Mouse (Mus musculus): ENCODE data around the gene Marveld3. TPM values are rescaled to one million over a fixed set of nuclear protein-coding genes. Genes with fewer than 3 reads are reported as not detected.

The Marveld3 gene
- polyA plus RNA-seq, 1 experiment from 2014 or later = 3.6 TPM

DNA sequence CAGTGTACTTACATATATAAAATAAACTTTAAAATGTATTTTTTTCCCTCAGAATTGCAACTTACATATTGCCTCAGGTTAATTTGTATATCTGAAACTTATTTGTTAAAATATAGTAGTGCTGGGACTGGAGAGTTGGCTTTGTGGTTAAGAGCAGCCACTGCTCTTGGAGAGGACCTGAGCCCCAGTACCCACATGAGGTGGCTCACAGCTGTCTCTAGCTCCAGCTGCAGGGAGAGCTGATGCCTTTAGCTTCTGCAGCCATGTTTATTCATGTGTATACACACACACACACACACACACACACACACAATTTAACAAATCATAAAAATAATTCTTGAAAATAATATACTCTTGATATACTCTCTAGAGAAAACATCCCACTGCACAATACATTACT is 59.6 kb downstream of the Marveld3 start:
- DNase-seq (ENCODE audit: low spot score) = no peak
- Histone ChIP-seq H3K4me1 (replicated peaks; ENCODE audit: control insufficient read depth, insufficient read depth, low read length) (no peaks in the 10 kb centered on the region), H3K9ac (ENCODE audit: low read length) (no peak overlapping the region), H3K36me3 (ENCODE audit: control insufficient read depth, insufficient read depth, low read length) (0 out of 2 replicates have a peak, but pooled peaks cover 8% of the 10 kb centered on the region), H3K9me3 (ENCODE audit: control insufficient read depth, low read length) (no peaks in the 10 kb centered on the region), H3K27me3 (replicated peaks; ENCODE audit: control insufficient read depth, insufficient read depth, low read length) (no peaks in the 10 kb centered on the region), H3K27ac (ENCODE audit: low read depth) (no peak overlapping the region), H3K4me3 (ENCODE audit: low read depth, low read length) (no peak overlapping the region), H3K4me2 (ENCODE audit: low read length) (no peak overlapping the region)
- no peak for ATAC-seq (replicated peaks; ENCODE audit: low FRiP score, low TSS enrichment, low read depth)

Other genes starting within 250 kb of the Marveld3 start
- 6.1 and 7.1 TPM in 2 replicates for gene Atxn1l, start 224.5 kb downstream of the Marveld3 start, polyA plus RNA-seq (2014; fragmentation: Nextera tagmentation; extraction: Ambion mirVana)
- gene Ap1g1, start 183.6 kb downstream of the Marveld3 start, polyA plus RNA-seq (2014; fragmentation: Nextera tagmentation; extraction: Ambion mirVana) = 34.5 and 37.6 TPM in 2 replicates
- 4.2 and 4.7 TPM in 2 replicates for gene Phlpp2, start 93.7 kb downstream of the Marveld3 start, polyA plus RNA-seq (2014; fragmentation: Nextera tagmentation; extraction: Ambion mirVana)
- not detected in 2 replicates for gene Tat, start 28.2 kb upstream of the Marveld3 start, polyA plus RNA-seq (2014; fragmentation: Nextera tagmentation; extraction: Ambion mirVana)
- 0.83 and 1.8 TPM in 2 replicates for gene Chst4, start 77.5 kb upstream of the Marveld3 start, polyA plus RNA-seq (2014; fragmentation: Nextera tagmentation; extraction: Ambion mirVana)
- gene Zfp612, start 117.5 kb upstream of the Marveld3 start, polyA plus RNA-seq (2014; fragmentation: Nextera tagmentation; extraction: Ambion mirVana) = 6.4 and 7.1 TPM in 2 replicates
- gene Gm21964, start 139.0 kb upstream of the Marveld3 start, polyA plus RNA-seq (2014; fragmentation: Nextera tagmentation; extraction: Ambion mirVana) = not detected in 2 replicates
- gene Gm17720, start 140.6 kb upstream of the Marveld3 start, polyA plus RNA-seq (2014; fragmentation: Nextera tagmentation; extraction: Ambion mirVana) = not detected in 2 replicates
- 0.12 and 0.28 TPM in 2 replicates for gene Calb2, start 206.0 kb upstream of the Marveld3 start, polyA plus RNA-seq (2014; fragmentation: Nextera tagmentation; extraction: Ambion mirVana)